Mouse (Mus musculus): Measurements from ENCODE around the gene Cnst. TPM values are rescaled to one million over a fixed set of nuclear protein-coding genes. Genes with fewer than 3 reads are reported as not detected.

Cnst gene
- polyA plus RNA-seq, 1 experiment from 2014 or later: 10.4 TPM

DNA sequence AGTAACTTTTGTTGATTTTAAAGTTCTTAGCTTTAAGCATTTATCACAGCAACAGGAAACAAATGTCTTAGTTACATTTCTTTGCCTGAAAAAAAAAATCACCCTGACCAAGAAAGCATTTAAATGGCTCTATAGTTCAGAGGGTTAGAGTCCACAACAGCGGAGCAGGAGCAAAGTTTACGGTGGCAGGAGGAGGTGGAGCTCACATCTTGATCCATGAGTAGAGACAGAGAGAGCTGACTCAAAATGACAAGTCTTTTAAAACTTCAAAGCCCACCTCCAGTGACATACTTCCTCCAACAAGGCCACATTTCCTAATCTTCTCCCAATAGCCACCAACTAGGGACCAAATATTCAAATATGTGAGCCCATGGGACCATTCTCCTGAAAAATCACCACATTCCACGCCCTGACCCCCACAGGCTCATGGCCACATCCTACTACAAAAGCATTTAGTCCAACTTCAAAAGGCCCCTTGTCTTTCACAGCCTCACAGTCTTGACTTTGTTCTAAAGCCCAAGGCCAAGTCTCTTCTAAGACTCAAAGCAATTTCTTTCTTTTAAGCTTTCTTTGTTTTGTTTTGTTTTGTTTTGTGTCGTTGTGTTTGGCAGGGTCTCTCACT, 118.2 kb downstream of the Cnst start:
- ATAC-seq: no peak
- no peak for DNase-seq (ENCODE audit: low read depth, low spot score)
- TF ChIP-seq CTCF (IDR thresholded peaks at IDR 0.05): no peak
- ChIA-PET POLR2A (interaction anchor here (1.5 kb wide), 1 partner anchor 14 kb away, joined by 3 read pairs; no protein-coding TSS in a partner anchor), CTCF (interaction anchor here (0.7 to 2.6 kb wide), 7 partner anchors 11 to 41 kb away, joined by 3 to 9 read pairs (median 3); no protein-coding TSS in a partner anchor)
- no peaks in the 10 kb centered on the region for H3K27me3 ChIP-seq
- in situ Hi-C loops (cut with MboI; ENCODE audit: low pct_unique_long_range_greater_than_20kb): no loop called here

DNA sequence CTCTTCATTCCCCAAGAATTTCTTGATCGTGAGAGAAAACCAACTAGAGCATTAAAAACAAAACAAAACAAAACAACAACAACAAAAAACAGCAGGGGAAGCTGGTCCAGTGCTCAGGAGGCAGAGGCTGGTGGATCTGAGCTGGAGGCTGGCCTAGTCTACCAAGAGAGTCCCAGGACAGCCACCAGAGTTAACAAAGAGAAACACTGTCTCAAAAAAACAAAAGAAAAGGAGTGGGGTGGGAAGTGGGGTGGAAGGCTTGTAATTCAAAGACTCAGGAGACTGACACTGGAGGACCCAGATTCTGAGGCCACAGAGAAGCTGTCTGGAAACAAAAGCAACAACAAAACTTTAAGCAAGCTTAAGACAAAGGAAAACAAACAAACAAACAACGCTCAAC, 120.8 kb downstream of the Cnst start:
- in situ Hi-C loops (cut with MboI; ENCODE audit: low pct_unique_long_range_greater_than_20kb): no loop called here
- no peak for TF ChIP-seq CTCF (IDR thresholded peaks at IDR 0.05)
- no peaks in the 10 kb centered on the region for H3K27me3 ChIP-seq
- ChIA-PET CTCF (interaction anchor here (1.2 to 2.1 kb wide), 3 partner anchors 9 to 43 kb away, joined by 4 to 10 read pairs (median 4); no protein-coding TSS in a partner anchor), POLR2A (interaction anchor here (0.6 to 1.1 kb wide), 2 partner anchors 21 to 27 kb away, joined by 3 to 4 read pairs; no protein-coding TSS in a partner anchor)
- DNase-seq (ENCODE audit: low read depth, low spot score): no peak
- ATAC-seq: no peak

DNA sequence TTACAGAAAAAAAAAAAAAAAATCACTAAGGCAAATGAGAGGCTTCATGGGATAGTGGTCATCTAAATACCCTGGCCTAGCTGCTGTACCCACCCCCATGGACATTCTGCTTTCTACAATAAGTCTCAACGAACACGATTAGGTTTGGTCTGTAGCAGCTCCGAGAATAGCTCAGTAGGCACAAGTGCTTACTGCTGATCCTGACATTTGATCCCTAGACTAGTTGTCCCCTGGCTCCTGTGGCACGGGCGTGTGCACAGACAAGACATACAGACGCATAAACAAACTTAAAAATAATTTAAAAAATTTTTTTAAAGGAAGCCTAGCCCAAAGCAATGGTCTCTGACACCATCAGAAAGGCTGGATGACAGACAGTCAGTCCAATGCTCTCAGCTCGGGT, 121.3 kb downstream of the Cnst start:
- ATAC-seq: no peak
- no peaks in the 10 kb centered on the region for H3K27me3 ChIP-seq
- CTCF ChIA-PET: interaction anchor here (1.2 to 2.1 kb wide), 3 partner anchors 9 to 43 kb away, joined by 4 to 10 read pairs (median 4); no protein-coding TSS in a partner anchor
- in situ Hi-C loops (cut with MboI; ENCODE audit: low pct_unique_long_range_greater_than_20kb): no loop called here
- no peak for DNase-seq (ENCODE audit: low read depth, low spot score)
- no peak for TF ChIP-seq CTCF (IDR thresholded peaks at IDR 0.05)
- POLR2A ChIA-PET: interaction anchor here (0.6 to 1.3 kb wide), 5 partner anchors 14 to 38 kb away, joined by 3 to 6 read pairs (median 4); no protein-coding TSS in a partner anchor

DNA sequence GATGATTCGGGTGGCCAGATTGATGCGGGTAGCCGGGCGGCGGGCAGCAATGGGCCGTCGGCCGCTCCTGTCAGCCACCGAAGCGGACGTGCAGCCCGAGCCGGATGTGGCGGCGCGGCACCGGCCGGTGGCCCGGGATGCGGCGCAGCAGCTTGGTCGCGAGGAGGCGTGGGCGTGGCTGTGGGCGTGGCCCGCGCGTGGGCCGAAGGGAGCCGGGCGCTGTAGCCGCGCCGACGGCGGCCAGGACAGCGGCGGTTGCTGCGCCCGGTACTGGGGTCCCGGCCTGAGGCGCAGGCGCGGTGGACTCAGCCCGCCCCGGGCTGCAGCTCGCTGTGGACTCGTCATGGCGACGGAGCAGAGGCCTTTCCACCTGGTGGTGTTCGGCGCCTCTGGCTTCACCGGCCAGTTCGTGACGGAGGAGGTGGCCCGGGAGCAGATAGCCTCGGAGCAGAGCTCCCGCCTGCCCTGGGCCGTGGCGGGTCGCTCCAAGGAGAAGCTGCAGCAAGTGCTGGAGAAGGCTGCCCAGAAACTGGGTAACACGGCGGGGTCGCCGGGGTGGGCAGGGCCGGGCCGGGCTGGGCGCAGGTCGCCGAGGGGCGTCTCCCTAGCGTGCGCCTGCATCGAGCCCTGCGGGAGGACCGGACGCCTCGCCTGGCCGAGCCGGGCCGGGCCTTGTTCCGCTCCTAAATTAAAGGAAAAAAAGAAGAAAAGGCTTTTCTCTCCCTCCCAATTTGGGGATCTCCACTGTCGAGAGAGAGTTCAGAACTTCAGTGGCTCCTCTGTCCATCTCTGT, 122.0 kb downstream of the Cnst start, which contains the start of gene Sccpdh:
Gene Sccpdh (plus strand): TSS at position 198 of the 793 bp plus-strand sequence.
- in situ Hi-C loops (cut with MboI; ENCODE audit: low pct_unique_long_range_greater_than_20kb): no loop called here
- ChIA-PET CTCF (interaction anchor here (0.9 to 2.1 kb wide), 6 partner anchors 8 to 177 kb away, joined by 3 to 10 read pairs (median 4); no protein-coding TSS in a partner anchor), POLR2A (interaction anchor here (0.6 to 1.3 kb wide), 4 partner anchors 15 to 39 kb away, joined by 3 to 6 read pairs (median 4); no protein-coding TSS in a partner anchor)
- ATAC-seq (peak; percentile 82), DNase-seq (ENCODE audit: low read depth, low spot score) (no peak)
- H3K27me3 ChIP-seq: no peaks in the 10 kb centered on the region
- TF ChIP-seq CTCF (IDR thresholded peaks at IDR 0.05): no peak

DNA sequence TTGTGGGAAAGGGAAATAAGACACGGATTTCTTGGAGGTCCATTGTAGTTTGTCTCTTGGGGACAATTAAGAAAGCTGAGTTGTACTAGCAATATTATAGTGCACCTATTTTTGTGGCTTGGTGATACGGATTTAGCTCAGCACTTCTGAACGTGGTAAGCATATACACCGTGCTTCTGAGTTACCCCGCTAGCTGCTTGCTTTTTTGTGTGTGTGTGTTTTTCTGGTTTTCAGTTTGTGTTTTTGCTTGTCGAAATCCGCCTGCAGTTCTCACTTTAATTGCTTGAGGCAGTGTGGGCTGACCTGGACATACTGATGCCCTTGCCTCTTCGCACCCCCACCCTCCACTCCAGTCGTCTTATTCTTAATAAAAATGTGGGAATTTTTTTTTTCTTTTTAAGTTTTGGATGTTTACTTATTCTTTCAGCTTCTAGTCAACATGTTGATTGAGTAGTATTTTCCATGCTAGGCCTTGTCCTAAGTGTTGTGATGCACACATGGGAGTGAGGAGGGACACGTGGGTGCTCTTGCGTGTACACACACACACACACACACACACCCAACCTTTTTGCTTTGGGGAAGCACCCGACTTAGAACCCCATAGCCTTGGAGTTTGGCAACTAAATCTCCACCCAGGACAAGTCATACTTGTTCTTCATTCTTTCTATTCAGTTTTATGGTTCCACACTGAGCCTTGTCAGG, 122.8 kb downstream of the Cnst start:
- peak; percentile 44 for TF ChIP-seq CTCF (IDR thresholded peaks at IDR 0.05)
- CTCF ChIA-PET: interaction anchor here (0.9 to 2.1 kb wide), 5 partner anchors 10 to 176 kb away, joined by 3 to 10 read pairs (median 3); no protein-coding TSS in a partner anchor
- in situ Hi-C loops (cut with MboI; ENCODE audit: low pct_unique_long_range_greater_than_20kb): no loop called here
- peak; percentile 10 for ATAC-seq
- POLR2A ChIA-PET: no interaction called here
- DNase-seq (ENCODE audit: low read depth, low spot score): no peak
- H3K27me3 ChIP-seq: no peaks in the 10 kb centered on the region

DNA sequence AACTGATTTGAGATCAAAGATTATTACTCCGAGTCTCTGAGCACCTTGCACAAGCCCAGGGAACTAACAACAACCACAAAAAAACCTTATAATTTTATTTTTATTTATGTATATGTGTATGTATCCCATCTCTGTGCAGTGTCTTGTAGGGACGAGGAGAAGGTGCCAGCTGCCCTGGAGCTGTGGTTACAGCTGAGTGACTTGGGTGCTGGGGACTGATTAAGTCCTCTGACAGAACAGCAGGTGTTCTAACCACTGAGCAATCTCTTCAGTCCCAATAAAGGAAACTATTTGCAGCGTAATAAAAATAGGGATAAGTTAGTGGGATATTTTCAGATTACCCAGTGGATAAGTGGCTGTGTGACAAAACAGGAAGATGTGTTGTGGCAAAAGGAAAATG, 128.2 kb downstream of the Cnst start:
- ChIA-PET POLR2A (no interaction called here), CTCF (interaction anchor here (1.7 kb wide), 1 partner anchor 29 kb away, joined by 4 read pairs; no protein-coding TSS in a partner anchor)
- no peaks in the 10 kb centered on the region for H3K27me3 ChIP-seq
- no peak for TF ChIP-seq CTCF (IDR thresholded peaks at IDR 0.05)
- DNase-seq (ENCODE audit: low read depth, low spot score) (no peak), ATAC-seq (no peak)
- in situ Hi-C loops (cut with MboI; ENCODE audit: low pct_unique_long_range_greater_than_20kb): no loop called here

DNA sequence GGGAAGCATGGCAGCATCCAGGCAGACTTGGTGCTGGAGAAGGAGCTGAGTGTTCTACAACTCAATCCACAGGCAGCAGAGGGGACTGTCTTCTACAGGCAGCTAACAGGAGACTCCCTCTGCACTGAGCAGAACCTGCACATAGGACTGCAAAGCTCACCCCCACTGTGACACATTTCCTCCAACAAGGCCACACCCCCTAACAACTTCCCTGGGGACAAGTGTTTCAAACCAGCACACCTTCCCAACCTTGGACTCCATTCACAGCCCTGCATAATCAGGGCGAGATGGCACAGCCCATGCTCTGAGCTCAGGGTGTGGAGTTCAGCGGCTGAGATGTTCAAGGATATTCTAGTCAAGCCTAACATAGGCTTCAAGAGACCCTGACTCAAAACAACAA, 130.9 kb downstream of the Cnst start:
- in situ Hi-C loops (cut with MboI; ENCODE audit: low pct_unique_long_range_greater_than_20kb): no loop called here
- DNase-seq (ENCODE audit: low read depth, low spot score) (no peak), ATAC-seq (no peak)
- H3K27me3 ChIP-seq: no peaks in the 10 kb centered on the region
- ChIA-PET CTCF (interaction anchor here (0.9 to 1.5 kb wide), 2 partner anchors 10 to 13 kb away, joined by 3 to 4 read pairs; no protein-coding TSS in a partner anchor), POLR2A (no interaction called here)
- no peak for TF ChIP-seq CTCF (IDR thresholded peaks at IDR 0.05)

Other genes with a start within 250 kb of the Cnst start
- gene Smyd3, start 28.3 kb upstream of the Cnst start, polyA plus RNA-seq (2021): 12.7 TPM
- 28.7 TPM for gene Tfb2m, start 103 bp upstream of the Cnst start, polyA plus RNA-seq (2021)
- gene Sccpdh, start 121.8 kb downstream of the Cnst start, polyA plus RNA-seq (2021): 67.5 TPM
- gene Kif28, start 198.9 kb downstream of the Cnst start, polyA plus RNA-seq (2021): not detected

Data from Patski (cell line).